Mouse (Mus musculus) CD4-positive naive resting alpha-beta T cell, adult 57 days (primary cell): ENCODE data around the gene Rtl10. TPM values are rescaled to one million over a fixed set of nuclear protein-coding genes. Genes with fewer than 3 reads are reported as not detected.

ENCODE experiments used
- total RNA-seq: library from RNA; stranded (reverse); gene quantifications from one replicate; pipeline ENCODE4 v1.2.4, GENCODE M21; 2023

Rtl10 gene
- 9.1 TPM for total RNA-seq

DNA sequence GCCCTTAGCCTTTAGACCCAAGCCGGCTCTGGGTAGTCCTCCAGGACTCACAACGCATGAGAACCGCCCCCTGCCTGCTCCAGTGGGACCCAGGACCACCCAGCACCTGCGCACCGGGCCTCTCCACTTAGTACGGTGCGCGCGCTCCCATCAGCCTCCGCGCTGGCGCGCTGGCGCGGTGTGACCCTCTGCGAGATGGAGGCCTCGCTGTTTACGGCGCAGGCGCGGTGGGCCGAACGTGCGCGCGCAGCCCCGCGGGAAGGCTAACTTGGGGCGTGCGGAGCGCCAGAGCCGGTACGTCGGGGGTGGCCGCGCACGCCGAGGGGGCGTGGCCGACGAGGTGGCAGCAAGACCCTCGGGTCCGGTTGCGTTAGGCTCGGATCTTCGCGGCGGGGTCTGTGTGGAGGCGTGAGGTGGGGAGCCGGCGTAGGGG is at the start of gene Rtl10, which contains the start of gene Gnb1l:
TSS of gene Rtl10 (plus strand) at position 344 of the 433 bp plus-strand sequence.
TSS of gene Gnb1l (plus strand) at position 156 of the 433 bp plus-strand sequence.

Other genes with a start within 250 kb of the Rtl10 start
- not detected for gene Gm49776, start 240.6 kb upstream of the Rtl10 start, total RNA-seq
- gene Dgcr8, start 209.7 kb upstream of the Rtl10 start, total RNA-seq = 44.6 TPM
- 44.7 TPM for gene Tango2, start 150.8 kb upstream of the Rtl10 start, total RNA-seq
- 4.8 TPM for gene Arvcf, start 150.7 kb upstream of the Rtl10 start, total RNA-seq
- gene Txnrd2, start 72.5 kb upstream of the Rtl10 start, total RNA-seq = 17.0 TPM
- gene Comt, start 72.0 kb upstream of the Rtl10 start, total RNA-seq = 12.6 TPM
- 13.2 TPM for gene Gnb1l, start 188 bp upstream of the Rtl10 start, total RNA-seq
- gene Tbx1, start 91.8 kb downstream of the Rtl10 start, total RNA-seq = not detected
- 0.38 TPM for gene Gp1bb, start 123.5 kb downstream of the Rtl10 start, total RNA-seq
- not detected for gene Gm49601, start 127.5 kb downstream of the Rtl10 start, total RNA-seq
- gene Sept5, start 131.1 kb downstream of the Rtl10 start, total RNA-seq = not detected